Mouse (Mus musculus) splenic B cell, adult 2 months (primary cell): ENCODE data around the gene Canx.

Source experiments
- DNase-seq: peaks from one replicate; pipeline ENCODE4 v3.0.0-alpha.2; 2011; ENCODE audit warnings: low read depth, low spot score
- H3K27me3 ChIP-seq: 2 replicates; pipeline ENCODE4 v1.6.1; 2012; ENCODE audit warnings: mild to moderate bottlenecking, low read length, moderate library complexity, mixed read lengths; ENCODE audit not compliant: control insufficient read depth, poor library complexity, insufficient read depth, severe bottlenecking
- H3K36me3 ChIP-seq: 2 replicates; pipeline ENCODE4 v1.6.1; 2012; ENCODE audit warnings: mild to moderate bottlenecking, low read length, moderate library complexity, mixed read lengths; ENCODE audit not compliant: control insufficient read depth, poor library complexity, insufficient read depth, severe bottlenecking

Canx gene

GRCm38 (mm10) chr11:50245269-50245668 lies 80.2 kb downstream of the Canx start:
- no peak for DNase-seq
- Histone ChIP-seq H3K27me3 (no peaks in the 10 kb centered on the region), H3K36me3 (no peaks in the 10 kb centered on the region)
